Mouse (Mus musculus) embryo, embryonic 9.5 days (tissue): ENCODE data around the gene Slc16a12.
"Not testable (repeated sequence)": the region's sequence is repeated elsewhere in the genome, so short reads cannot be mapped to it uniquely, and the experiment has no call there.

Experiments used
- DNase-seq: peaks from one replicate; pipeline ENCODE4 v3.0.0-alpha.2; 2017; ENCODE audit errors: extremely low spot score

Slc16a12 gene

DNA sequence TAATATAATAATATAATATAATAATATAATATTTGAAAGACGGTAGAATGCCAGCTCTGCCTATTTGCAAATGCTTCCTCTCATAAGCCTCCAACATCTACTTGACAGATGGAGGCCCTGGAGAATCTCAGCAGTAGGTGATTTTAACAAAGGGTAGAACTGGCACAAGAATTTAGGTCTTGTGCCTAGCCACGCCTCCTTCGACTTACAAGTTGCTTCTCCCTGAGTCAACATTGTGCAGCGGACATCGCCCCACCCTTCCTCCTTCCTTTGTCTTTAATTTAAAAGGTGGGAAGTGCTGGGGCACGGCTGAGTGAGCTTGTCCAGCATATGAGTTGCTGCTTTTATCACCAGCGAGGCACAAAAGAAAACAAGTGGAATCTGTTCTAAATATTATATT is 73.6 kb downstream of the Slc16a12 start:
- no peak for DNase-seq

DNA sequence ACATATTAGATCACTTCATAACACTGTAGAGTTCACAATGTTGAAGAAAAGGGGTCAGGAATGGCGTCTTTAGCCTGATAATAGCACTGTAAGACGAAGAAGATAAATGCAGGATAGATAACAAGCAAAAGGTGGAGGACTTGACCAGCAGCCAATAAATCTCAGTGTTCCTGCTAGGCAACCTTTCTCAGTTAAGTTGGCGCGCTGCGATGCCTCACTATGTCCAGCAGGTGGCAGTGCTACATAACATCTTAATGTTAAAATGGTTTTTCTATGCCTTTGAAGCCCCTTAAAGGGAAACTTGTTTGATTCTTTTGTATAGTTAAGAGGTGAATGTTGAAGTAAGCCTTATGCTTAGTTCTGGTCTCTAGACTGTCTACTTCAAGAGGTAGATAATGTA is 81.0 kb downstream of the Slc16a12 start:
- DNase-seq: peak; percentile 72

DNA sequence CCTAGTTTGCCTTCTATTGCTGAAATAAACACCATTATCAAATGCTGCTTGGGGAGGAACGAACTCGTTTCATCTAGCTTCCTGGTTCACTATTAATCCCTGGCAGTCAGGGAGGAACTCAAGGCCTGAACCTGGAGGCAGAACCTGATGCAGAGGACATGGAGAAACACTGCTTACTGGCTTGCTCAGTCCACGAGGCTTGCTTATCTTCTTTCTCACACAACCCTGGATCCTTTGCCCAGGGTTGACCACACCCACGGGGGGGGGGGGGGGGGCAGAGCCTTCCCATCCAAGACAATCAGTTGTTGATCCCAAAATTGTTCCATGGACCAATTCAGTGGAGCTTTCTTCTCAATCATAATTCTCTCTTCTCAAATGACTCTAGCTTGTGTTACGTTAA is 84.3 kb downstream of the Slc16a12 start:
- DNase-seq: no peak

DNA sequence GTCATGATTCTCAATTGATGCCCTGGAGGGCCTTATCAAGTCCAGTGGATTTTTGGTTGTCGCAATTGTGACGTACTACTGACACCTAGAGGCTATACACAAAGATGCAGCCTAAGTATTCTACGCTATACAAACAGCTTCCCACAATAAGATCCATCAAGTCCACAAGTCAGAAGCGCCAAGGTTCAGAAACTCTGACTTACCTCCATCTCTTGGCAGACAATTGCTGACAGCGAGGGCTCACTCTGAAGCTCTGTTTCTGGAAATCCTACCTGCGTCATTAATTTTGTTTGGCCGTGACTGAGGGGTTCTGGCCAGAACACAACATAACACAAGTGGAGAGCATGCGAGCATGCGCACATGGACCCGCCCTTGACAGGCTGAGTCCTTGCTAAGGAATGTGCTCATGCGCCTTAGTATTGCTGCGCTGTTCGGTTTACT is 85.0 kb downstream of the Slc16a12 start:
- DNase-seq: peak; percentile 69

DNA sequence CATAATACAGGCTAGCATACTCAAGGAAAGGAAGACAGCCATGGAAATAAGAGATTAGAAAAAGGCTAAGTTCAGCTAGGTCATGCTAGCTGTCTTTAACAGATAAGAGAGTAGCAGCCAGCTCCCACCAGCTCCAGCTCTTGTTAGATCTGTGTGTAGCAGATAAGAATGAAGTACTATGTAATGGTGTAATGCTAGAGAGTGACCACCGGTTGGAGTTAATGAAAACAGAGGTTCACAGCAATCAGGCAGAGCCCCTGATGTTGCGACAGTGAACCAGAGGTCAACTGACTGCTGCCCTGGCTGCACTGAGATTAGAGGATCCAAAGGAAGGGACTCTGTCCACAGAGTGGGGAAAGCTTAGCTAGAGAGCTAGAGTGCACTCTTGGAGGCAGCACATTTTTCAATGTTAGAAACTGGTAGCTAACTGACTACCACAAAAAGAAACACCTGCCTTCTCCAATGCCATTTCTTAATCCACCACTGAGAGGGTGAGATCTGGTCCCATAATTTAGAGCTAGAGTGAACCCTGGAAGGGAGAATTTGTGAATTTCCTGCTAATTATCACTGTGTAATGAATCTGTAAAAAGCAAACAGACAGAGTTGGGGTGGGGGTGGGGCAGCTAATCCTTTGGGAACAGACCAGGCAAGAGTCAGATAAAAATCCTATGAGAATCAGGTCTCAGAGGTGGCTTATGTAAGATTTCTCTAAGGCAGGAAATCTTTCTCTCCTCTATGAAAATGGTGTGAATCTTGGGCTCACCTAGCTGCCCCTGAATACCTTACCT is 90.4 kb downstream of the Slc16a12 start:
- no peak for DNase-seq

DNA sequence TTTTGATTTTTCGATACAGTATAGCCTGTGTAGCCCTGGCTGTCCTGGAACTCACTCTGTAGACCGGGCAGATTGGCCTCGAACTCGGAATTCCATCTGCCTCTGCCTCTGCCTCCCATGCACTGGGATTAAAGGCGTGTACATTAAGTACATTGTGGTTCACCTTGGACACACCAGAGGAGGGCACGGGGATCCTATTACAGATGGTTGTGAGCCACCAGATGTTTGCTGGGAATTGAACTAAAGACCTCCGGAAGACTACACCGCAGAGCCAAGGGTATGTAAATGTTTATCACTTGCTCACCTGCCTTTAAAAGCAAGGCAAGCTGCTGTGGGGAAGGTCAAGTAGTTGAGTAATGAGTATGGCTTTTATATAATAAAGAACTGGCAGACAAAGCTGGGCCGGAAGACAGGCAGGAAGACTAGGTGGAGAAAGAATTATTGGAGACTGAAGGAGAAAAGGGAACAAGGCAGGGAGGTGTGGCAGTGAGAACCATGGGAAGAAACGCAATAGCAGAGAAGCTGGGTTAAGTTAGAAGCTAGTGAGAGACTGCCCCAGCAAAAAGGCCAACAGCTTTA is 91.8 kb downstream of the Slc16a12 start:
- DNase-seq: no peak

DNA sequence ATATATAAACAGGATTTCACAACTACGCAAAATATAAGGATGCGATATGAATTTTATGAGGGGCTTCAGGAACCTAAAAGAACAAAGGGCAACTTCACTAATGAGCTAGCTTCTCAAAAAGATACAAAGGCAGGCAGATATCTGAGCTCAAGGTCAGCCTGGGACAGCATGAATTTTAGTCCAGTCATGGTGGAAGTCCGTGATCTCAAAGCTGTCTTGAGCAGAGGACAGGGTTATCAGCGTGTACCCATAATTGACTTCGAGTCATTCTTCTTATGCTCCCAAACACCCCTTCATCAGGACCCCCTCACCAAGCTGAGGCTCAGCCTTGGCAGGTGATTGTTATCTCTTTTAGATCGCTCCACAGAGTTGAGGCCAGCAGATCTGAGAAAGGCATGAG is 96.1 kb downstream of the Slc16a12 start:
- no peak for DNase-seq

DNA sequence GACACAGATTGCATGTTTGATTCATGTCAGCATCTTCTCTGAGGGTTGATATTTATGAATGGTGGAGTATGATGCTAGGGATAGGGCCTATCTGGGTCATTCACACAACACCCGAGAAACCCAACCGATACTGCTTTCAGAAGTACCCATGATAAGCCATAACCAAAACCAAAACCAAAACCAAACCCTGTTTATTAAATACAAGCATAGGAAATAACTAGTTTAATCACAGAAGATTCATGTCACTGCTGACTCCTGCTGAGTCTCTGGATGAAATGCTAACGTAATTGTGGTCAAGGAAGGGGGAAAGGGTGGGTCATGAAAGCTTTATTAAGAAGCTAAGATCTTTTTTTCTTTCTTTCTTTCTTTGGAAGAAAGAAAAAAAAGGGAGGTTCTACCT is 96.8 kb downstream of the Slc16a12 start:
- no peak for DNase-seq

DNA sequence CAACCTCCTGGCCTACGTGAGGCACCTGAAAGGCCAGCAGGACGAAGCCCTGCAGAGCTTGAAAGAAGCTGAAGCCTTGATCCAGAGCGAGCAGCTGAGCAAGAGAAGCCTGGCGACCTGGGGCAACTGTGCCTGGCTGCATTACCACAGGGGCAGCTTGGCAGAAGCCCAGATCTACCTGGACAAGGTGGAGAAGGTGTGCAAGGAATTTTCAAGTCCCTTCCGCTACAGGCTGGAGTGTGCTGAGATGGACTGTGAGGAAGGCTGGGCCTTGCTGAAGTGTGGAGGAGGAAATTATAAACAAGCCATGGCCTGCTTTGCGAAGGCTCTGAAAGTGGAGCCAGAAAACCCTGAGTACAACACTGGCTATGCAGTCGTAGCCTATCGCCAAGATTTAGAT is 99.5 kb downstream of the Slc16a12 start:
- DNase-seq: not testable (repeated sequence)

DNA sequence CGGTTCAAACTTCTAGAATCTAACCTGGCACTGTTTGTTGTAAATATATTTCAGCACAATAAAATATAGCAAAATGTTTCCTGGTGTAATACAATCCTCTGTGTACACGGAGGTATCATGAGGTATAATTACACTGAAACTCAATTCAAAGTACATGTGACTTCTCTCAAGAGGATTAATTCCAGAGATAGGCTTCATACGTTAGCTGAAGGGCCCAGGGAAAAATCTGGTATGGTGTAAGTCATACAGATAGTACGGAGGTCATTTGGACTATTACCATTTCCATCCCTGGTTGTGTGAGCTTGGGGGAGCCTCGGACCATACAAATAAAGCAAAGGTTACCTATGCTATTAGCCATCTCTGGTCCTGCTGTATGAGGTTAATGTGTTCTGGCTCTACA is 104.5 kb downstream of the Slc16a12 start:
- DNase-seq: no peak

DNA sequence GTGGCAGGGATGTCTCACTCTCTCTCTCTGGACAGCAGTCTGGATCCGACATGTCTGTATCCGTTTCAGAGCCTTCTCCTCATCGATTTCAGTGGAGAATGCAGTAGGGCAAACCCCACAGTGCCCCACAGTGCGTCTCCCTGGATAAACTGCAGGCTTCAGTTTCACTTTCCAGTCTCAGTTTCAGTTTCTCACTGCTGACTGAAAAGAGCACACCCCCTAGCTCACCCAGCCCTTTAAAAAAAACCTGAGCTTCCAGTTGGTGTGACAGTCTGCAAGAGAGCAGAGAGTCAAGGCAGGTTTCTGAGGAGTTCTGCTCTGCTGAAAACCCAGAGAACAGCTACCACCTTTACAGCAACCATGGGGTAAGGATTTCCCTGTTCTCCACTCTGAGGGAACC is 106.5 kb downstream of the Slc16a12 start, which contains the start of the genes Ifit1bl2 and Ifit1:
Gene Ifit1bl2 (minus strand): TSS at position 121 of the 400 bp plus-strand sequence.
Gene Ifit1 (plus strand): TSS at position 249 of the 400 bp plus-strand sequence.
- DNase-seq: no peak

DNA sequence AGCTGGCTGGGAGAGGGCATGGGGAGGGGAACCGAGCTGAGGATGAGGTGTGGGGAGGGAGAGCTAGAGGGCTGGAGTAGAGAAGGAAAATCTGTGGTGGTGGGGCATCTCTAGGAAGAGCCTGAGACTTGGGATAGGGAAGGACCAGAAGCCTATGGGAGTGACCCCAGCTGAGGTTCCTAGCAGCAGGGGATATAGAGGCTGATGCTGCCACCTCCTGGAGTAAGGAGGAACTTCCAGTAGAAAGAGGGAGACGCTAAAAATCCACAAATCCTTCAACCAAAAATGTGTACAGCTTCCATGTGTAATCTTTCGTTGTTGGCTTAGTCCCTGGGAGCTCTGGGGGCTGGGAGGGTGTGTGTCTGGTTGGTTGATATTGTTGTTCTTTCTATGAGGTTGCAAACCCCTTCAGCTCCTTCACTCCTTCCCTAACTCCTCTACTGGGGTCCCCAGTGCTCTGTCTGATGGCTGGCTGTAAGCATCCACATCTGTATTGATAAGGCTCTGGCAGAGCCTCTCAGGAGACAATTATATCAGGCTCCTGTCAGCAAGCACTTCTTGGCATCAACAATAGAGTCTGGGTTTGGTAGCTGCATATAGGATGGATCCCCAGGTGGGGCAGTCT is 110.0 kb downstream of the Slc16a12 start:
- DNase-seq: peak; percentile 57

DNA sequence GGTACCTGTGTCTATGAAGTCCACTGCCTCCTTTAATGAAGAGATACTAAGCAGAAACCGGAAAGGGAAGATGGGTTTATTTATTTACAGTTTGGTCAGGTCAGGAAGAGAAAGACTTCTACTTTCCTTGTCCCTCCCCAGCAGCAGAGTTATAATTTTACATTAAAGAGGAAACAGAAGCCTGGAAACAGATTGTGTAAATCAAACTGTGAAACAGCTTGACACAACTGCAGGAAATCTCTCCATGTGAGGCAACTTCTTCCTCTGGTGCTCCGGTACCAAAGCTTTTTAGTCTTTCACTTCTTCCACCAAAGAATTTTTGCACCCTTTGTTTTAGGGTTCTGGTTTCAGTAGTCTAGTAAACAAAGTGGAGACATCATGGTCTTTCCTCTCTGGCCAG is 113.6 kb downstream of the Slc16a12 start:
- no peak for DNase-seq

DNA sequence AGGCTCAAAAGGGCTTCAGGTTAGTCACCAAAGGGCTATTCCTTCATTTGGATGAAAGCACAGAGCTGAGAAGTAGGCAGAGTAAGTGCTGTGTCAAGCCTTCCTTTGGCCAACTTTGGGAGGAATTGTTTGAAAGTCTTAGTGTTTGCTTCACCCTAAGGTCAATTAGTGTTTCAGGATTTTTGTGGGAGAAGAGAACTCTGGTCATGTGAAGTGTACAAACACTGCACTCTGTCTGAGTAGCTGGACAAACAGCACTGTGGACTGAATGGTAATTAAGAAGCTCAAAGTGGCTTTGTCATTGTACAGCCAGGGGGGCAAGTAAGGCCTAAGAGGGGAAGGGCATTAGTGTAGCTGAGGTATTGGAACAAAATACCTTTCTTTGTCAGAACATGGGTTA is 115.6 kb downstream of the Slc16a12 start:
- DNase-seq: no peak

DNA sequence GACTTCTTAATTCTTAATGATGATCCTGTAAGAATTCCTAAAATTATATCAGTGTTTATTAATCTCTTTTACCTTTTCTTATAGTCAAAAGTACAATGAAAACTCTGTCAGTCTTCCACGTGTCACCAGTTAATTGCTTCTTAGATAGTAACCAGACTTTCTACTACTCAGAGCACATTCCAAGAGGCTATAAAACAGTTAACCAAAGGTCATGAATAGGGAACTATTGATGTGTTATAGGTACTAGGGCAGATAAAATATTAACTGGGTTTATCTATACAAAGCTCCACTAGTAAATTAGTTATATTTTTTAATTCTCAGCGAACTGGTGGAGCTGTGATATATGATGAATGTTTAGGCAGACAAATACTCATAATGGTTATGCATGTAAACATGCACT is 119.6 kb downstream of the Slc16a12 start:
- DNase-seq: no peak

DNA sequence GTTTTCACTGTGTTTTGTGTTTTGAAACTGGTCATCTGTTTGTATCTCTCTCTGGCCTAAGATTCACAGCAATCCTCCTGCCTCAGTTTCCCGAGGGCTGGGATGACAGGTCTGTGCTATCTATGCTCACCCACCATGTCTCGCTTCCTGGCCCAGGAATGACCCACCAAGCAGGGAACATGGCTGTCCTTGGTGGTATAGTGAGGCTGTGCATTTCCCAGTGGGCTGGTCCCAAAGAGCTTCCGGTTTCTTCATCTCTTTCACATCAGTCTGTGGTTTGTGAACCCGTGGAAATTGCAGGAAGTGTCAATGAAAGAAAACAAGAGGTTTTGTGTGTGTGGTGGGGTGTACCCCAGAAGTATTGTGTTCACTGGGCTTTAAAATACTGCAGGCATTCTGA is 122.4 kb downstream of the Slc16a12 start:
- DNase-seq: no peak

DNA sequence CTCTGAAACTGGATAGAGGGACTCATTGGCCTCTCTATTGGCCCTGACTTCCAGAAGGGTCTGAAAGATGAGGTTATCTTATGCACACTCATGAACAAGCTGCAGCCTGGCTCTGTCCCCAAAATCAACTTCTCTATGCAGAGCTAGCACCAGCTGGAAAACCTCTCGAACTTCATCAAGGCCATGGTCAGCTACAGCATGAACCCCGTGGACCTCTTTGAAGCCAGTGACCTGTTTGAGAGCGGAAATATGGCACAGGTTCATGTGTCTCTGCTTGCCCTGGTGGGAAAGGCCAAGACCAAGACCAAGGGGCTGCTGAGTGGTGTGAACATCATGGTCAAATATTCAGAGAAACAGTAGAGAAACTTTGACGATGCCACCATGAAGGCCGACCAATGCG is 123.3 kb downstream of the Slc16a12 start:
- DNase-seq: no peak

DNA sequence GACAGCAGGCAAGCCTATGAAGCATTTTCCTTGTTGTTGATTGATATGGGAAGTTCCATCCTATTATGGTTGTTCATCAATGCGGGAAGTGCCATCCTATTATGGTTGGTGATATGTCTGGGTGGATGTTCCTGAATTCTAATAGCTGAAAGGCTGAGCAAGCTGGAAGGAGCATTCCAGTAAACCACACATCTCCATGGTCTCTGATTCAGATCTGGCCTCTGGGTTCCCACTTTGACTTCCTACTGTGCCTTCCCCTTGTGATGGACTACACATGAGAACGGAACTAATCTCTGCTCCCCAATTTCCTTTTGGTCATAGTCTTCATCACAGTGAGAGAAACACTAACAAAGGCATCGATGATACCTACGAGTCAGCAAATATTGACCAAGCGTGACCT is 126.2 kb downstream of the Slc16a12 start:
- DNase-seq: no peak
